14 mouse cellular contexts compared by ENCODE assay signal in genomic region chr9:47838170-47838569, GRCm38 (mm10).
"Had no signal": no experiment of that assay in that cellular context is flagged by ENCODE, and none has a peak within 500 bp of the region (broad histone marks: within the 10 kb centered on the region; RNA-seq: fewer than 3 reads in every experiment).

No protein-coding gene starts in this region.

- H3K9ac ChIP-seq: limb, embryonic 15.5 days; liver, embryonic 12.5 days; lung, embryonic 14.5 days; midbrain, embryonic 12.5 days had no signal

- ATAC-seq: intestine, embryonic 16.5 days; liver, embryonic 12.5 days had no signal

- H3K4me2 ChIP-seq: limb, embryonic 15.5 days; liver, embryonic 12.5 days; lung, embryonic 14.5 days; midbrain, embryonic 12.5 days had no signal

- H3K36me3 ChIP-seq: limb, embryonic 15.5 days; liver, embryonic 12.5 days; midbrain, embryonic 12.5 days had no signal

- H3K27me3 ChIP-seq: limb, embryonic 15.5 days; liver, embryonic 12.5 days had no signal

- H3K27ac ChIP-seq: left cerebral cortex, adult 2 months; limb, embryonic 15.5 days; liver, embryonic 12.5 days; midbrain, embryonic 12.5 days had no signal

- H3K9me3 ChIP-seq: limb, embryonic 15.5 days; liver, embryonic 12.5 days; midbrain, embryonic 12.5 days had no signal

- H3K4me3 ChIP-seq: left cerebral cortex, adult 2 months; limb, embryonic 15.5 days; liver, embryonic 12.5 days; midbrain, embryonic 12.5 days; myocyte had no signal

- DNase-seq: kidney, adult 9 months; kidney, postnatal 10 days; lung, embryonic 14.5 days; lung, postnatal 10 days; lung, postnatal 4 days; right cerebral cortex, postnatal 4 days; spleen, adult 18-20 months; thymus, postnatal 36 days had no signal

- H3K4me1 ChIP-seq: liver, embryonic 12.5 days had no signal
